Mouse (Mus musculus): ENCODE results near the gene Alox12.
A peak's percentile ranks its signal among the peaks of the same experiment; 100 is the strongest.

Alox12 gene

DNA sequence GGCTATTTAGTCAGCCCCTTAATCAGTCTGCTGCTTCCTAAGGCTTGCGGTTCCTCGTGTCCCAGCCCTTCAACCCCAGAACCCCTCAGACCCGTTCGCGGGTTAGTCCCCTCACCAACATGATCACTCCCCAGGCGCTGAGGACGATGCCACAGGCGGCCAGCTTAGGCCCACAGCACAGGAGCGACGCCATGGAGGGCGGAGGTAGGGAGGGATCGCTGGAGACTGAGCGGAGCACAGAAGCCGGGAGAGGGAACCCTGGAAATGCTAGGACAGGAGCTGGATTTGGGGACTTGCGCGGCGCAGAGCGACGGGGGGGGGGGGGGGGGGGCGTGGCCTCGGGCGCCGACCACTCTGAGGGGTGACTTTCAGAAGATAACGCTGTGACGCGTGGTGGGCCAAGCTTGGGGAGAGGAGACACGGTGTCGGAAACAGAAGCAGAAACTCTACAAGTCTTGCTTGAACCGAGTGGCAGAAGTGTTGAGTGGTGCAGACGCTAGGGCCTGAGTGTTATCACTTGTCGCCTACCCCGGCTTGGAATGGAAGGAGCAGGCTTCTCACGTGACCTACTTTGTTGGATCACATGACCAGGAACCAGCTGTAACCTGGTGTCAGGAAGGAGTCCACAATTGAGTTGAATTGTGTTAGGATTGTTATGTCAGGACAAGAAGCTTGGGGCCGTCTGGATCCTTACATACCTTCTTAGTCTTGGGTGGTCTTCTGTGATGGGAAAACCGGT, 15.4 kb downstream of the Alox12 start, which contains the start of the genes Gm21988 and Rnasek:
Gene Gm21988 (minus strand): TSS at position 290 of the 739 bp plus-strand sequence.
Gene Rnasek (minus strand): TSS at position 302 of the 739 bp plus-strand sequence.
- peak; percentile 77 to 80 for DNase-seq (ENCODE audit: low spot score in 2 of 2)

DNA sequence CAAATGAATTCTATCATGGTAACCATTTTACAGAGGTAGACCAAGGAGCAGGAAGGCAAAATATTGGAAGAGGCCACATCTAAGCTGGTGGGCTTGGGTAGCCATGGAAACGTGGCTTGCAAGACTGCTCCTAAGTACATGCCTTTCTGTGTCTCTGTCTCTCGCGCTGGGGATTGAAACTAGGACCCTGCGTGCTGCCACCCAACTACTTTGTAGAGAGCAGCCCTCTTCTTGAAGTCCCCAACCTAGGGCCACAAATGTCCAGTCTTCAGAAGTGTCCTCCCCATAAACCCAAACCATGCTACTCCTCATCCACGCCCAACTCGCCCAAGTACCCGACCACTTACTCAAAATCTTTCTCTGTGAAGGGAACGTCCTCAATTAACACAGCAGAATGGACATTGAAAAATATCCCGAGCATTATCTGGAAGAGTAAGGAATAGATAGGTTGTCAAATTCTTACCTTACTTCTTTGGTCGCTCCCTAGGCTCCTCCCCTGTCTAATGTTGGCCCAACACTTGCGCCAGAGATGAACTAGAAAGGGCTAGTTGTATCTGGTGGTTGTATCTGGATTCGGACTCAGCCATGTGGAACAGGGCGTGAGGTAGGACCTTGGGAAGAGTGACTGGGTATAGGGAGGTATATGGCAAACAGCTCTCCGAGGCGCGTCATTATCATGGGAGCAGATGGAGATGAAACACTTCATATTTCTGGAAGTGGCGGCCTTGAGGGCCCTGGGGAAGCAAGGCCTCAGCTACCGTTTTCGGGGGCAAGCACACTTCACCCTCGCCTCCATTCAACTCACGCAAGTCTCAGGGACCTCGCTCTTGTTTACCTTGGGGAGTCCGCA, 16.3 kb downstream of the Alox12 start:
- DNase-seq (ENCODE audit: low spot score in 2 of 2): no peak

- peak; percentile 96 for DNase-seq (ENCODE audit: low spot score in 2 of 2)
Observed at GRCm38 (mm10) chr11:70237457-70238167, 17.5 kb downstream of the Alox12 start, which contains the start of gene 0610010K14Rik. Gene 0610010K14Rik (minus strand): TSS chr11:70237914.

- DNase-seq (ENCODE audit: low spot score in 2 of 2): no peak
Observed at GRCm38 (mm10) chr11:70236717-70237116, 18.4 kb downstream of the Alox12 start.

GRCm38 (mm10) chr11:70235254-70235900, 19.8 kb downstream of the Alox12 start:
- no peak for DNase-seq (ENCODE audit: low spot score in 2 of 2)

GRCm38 (mm10) chr11:70234497-70234896, 20.7 kb downstream of the Alox12 start:
- no peak for DNase-seq (ENCODE audit: low spot score in 2 of 2)

GRCm38 (mm10) chr11:70234037-70234436, 21.1 kb downstream of the Alox12 start:
- DNase-seq (ENCODE audit: low spot score in 2 of 2): no peak

GRCm38 (mm10) chr11:70233016-70233415, 22.1 kb downstream of the Alox12 start:
- DNase-seq (ENCODE audit: low spot score in 2 of 2): no peak

GRCm38 (mm10) chr11:70232546-70232945, 22.6 kb downstream of the Alox12 start:
- DNase-seq (ENCODE audit: low spot score in 2 of 2): no peak

DNA sequence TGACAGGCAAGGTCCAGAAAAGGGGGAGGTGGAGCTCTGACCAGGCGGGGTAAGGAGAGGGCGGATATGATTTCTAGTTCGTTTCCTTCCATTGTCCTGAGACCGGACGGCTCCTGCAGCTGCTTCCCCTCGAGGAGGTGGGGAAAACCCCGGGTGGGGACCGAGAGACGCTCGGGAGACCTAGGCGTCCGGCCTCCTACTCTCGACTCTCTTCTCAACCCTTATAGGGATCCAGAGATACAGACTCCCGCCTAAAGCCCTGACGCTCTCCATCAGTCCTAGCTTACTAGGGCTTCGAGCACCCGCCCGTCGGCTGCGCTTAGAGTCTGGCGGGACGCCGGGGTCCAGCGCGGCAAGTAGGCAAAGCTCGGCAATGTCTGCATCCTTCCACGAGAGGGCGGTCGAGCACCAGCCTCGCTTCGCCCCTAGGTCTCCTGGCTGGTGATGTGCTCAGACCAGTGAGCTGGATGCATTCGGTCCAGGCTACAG, 24.9 kb downstream of the Alox12 start:
- DNase-seq (ENCODE audit: low spot score in 2 of 2): peak in 1 of 2 experiments; percentile 68

DNA sequence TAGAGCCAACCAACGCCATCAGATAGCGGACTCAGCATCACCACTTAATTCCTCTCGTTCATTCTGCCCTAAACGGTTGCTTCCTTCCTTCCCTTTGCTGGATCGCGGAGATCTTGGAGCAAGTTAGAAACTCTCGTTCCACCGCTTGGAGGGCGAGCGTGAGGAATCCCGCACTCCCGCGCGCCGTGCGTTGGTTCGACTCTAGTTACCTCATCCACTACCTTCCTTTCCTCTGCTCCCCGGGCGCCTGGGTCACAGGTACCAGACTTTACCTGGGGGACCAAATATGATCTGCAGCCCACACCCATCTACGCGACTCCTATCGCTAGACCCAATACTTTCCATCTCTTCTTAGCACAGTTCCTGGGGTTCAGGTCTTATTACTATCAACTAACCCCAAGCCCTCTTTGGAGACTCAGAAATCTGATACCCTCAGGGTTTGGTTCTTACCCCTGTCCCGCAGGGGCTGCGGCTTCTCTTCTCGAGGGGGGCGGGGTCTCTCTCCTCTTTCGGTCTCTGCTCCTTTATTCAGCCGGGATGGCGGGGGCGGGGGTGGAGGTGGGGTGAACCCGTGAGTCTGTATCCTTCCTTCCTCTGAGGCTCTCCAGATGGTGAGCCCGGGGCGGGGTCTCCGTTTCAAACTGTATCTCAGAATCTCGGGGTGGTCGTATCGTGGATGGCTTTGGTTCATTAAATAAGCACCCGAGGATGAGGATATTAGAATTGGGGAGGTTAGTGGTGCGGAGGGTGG, 25.7 kb downstream of the Alox12 start, which contains the start of gene Bcl6b:
Gene Bcl6b (minus strand): TSS at position 539 of the 751 bp plus-strand sequence.
- no peak for DNase-seq (ENCODE audit: low spot score in 2 of 2)

DNA sequence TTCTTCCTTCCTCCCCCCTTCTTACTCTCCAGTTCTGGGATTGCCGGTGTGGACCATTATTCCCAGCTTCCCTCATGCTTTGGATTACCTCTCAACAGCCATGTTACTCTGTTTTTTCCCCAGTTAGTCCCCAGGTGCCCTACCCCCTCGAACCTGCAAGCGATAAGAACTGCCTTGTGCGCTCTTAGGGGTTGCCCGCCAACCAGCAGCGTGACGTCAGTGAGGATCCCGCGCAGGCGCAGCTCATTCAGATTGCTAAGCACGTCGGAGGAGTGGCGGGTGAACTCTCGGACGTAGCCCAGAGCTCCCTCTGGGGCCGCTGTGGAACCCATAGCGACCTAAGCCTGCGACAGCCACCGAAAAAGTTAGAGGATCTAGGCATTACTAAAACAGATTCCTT, 26.3 kb downstream of the Alox12 start:
- DNase-seq (ENCODE audit: low spot score in 2 of 2): no peak

GRCm38 (mm10) chr11:70227661-70228245, 27.4 kb downstream of the Alox12 start:
- DNase-seq (ENCODE audit: low spot score in 2 of 2): no peak

DNA sequence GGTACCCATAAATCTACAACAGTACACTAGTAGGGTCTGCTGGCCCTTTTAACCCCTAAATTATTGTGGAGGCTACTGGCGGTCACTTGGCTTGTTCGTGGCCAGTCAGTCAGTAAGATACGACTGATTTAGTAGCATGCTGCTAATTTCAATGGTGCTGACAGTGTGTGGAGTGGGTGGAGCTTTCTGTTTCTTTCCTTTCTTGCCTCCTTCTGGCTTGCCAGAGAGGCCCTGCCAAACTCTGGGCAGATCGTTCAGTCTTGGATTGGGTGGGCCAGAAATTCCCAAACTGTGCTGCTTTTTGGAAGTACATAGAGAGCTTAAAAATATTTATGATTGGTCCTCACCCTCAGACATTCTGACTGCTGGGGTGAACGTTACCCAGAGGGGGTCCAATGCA, 28.0 kb downstream of the Alox12 start:
- DNase-seq (ENCODE audit: low spot score in 2 of 2): no peak

DNA sequence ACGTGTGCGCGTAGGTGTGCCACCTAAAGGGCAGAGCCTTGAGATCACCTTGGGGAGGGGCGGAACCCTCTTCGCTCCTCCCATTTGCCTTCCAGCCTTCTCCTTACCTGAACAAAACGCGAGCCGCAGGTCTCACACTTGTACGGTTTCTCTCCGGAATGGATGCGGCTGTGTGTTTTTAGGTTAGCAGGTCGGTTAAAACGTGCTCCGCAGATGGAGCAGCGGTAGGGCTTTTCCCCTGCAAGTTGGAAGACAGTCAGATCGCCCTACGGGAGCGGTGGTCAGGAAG, 28.6 kb downstream of the Alox12 start:
- DNase-seq (ENCODE audit: low spot score in 2 of 2): no peak

- DNase-seq (ENCODE audit: low spot score in 2 of 2): no peak
Observed at GRCm38 (mm10) chr11:70225798-70226601, 29.2 kb downstream of the Alox12 start.

- no peak for DNase-seq (ENCODE audit: low spot score in 2 of 2)
Observed at GRCm38 (mm10) chr11:70223724-70224123, 31.4 kb downstream of the Alox12 start.

GRCm38 (mm10) chr11:70221603-70222500, 33.3 kb downstream of the Alox12 start:
- DNase-seq (ENCODE audit: low spot score in 2 of 2): no peak
